Mouse (Mus musculus): Measurements from ENCODE around the gene Foxa2. TPM values are rescaled to one million over a fixed set of nuclear protein-coding genes. Genes with fewer than 3 reads are reported as not detected.

The Foxa2 gene
- polyA plus RNA-seq, 1 experiment from 2014 or later, result 0.15 TPM

GRCm38 (mm10) chr2:148048484-148049129 lies 1.8 kb upstream of the Foxa2 start:
- Histone ChIP-seq H3K9ac (ENCODE audit: low read length) (no peak overlapping the region), H3K4me1 (replicated peaks; ENCODE audit: control insufficient read depth, insufficient read depth, low read length) (peaks cover 5% of the 10 kb centered on the region; the same call in 1 of the 2 replicates), H3K4me2 (ENCODE audit: low read depth, low read length, severe bottlenecking) (peak overlapping the region; percentile 35; the same call in 1 of the 2 replicates), H3K36me3 (ENCODE audit: control insufficient read depth, insufficient read depth, low read length) (no peaks in the 10 kb centered on the region), H3K27ac (ENCODE audit: low read depth, low read length) (no peak overlapping the region), H3K4me3 (ENCODE audit: low read depth, low read length) (no peak overlapping the region), H3K9me3 (ENCODE audit: control insufficient read depth, low read length) (no peaks in the 10 kb centered on the region), H3K27me3 (ENCODE audit: control insufficient read depth, insufficient read depth, low read length) (peaks cover 94% of the 10 kb centered on the region)
- ATAC-seq (replicated peaks; ENCODE audit: low FRiP score), result peak; percentile 64
- peak; percentile 92 for DNase-seq (ENCODE audit: low spot score)
- under 1% methylated on average over 41 of the region's 41 CpGs for WGBS

GRCm38 (mm10) chr2:148047611-148048010 lies 842 bp upstream of the Foxa2 start:
- Histone ChIP-seq H3K9me3 (ENCODE audit: control insufficient read depth, low read length) (no peaks in the 10 kb centered on the region), H3K27me3 (ENCODE audit: control insufficient read depth, insufficient read depth, low read length) (peaks cover 94% of the 10 kb centered on the region), H3K4me1 (replicated peaks; ENCODE audit: control insufficient read depth, insufficient read depth, low read length) (peaks cover 5% of the 10 kb centered on the region; the same call in 1 of the 2 replicates), H3K36me3 (ENCODE audit: control insufficient read depth, insufficient read depth, low read length) (no peaks in the 10 kb centered on the region), H3K27ac (ENCODE audit: low read depth, low read length) (no peak overlapping the region), H3K4me3 (ENCODE audit: low read depth, low read length) (no peak overlapping the region), H3K9ac (ENCODE audit: low read length) (no peak overlapping the region), H3K4me2 (ENCODE audit: low read depth, low read length, severe bottlenecking) (no peak overlapping the region)
- no peak for ATAC-seq (replicated peaks; ENCODE audit: low FRiP score)
- WGBS, result 3% methylated on average over 8 of the region's 8 CpGs
- no peak for DNase-seq (ENCODE audit: low spot score)

- H3K36me3 ChIP-seq (ENCODE audit: control insufficient read depth, insufficient read depth, low read length), result no peaks in the 10 kb centered on the region
- peak overlapping the region; percentile 19 for H3K4me3 ChIP-seq (ENCODE audit: low read depth, low read length)
- under 1% methylated on average over 50 of the region's 65 CpGs for WGBS
- H3K9me3 ChIP-seq (ENCODE audit: control insufficient read depth, low read length), result no peaks in the 10 kb centered on the region
- DNase-seq (ENCODE audit: low spot score) (peak; percentile 62), ATAC-seq (replicated peaks; ENCODE audit: low FRiP score) (peak; percentile 45)
- H3K27ac ChIP-seq (ENCODE audit: low read depth, low read length), result no peak overlapping the region
- H3K4me2 ChIP-seq (ENCODE audit: low read depth, low read length, severe bottlenecking), result peak overlapping the region; percentile 29; the same call in 1 of the 2 replicates
- no peak overlapping the region for H3K9ac ChIP-seq (ENCODE audit: low read length)
- H3K27me3 ChIP-seq (ENCODE audit: control insufficient read depth, insufficient read depth, low read length), result peaks cover 95% of the 10 kb centered on the region
- H3K4me1 ChIP-seq (replicated peaks; ENCODE audit: control insufficient read depth, insufficient read depth, low read length), result peaks cover 5% of the 10 kb centered on the region; the same call in 1 of the 2 replicates
Observed at GRCm38 (mm10) chr2:148045937-148046798, 601 bp downstream of the Foxa2 start.

GRCm38 (mm10) chr2:148045543-148045936 lies 1.2 kb downstream of the Foxa2 start:
- DNase-seq (ENCODE audit: low spot score) (peak; percentile 60), ATAC-seq (replicated peaks; ENCODE audit: low FRiP score) (no peak)
- Histone ChIP-seq H3K9ac (ENCODE audit: low read length) (no peak overlapping the region), H3K27ac (ENCODE audit: low read depth, low read length) (no peak overlapping the region), H3K36me3 (ENCODE audit: control insufficient read depth, insufficient read depth, low read length) (no peaks in the 10 kb centered on the region), H3K4me2 (ENCODE audit: low read depth, low read length, severe bottlenecking) (no peak overlapping the region; the same call in 1 of the 2 replicates), H3K27me3 (ENCODE audit: control insufficient read depth, insufficient read depth, low read length) (peaks cover 95% of the 10 kb centered on the region), H3K4me3 (ENCODE audit: low read depth, low read length) (peak overlapping the region; percentile 19; the same call in 1 of the 2 replicates), H3K4me1 (replicated peaks; ENCODE audit: control insufficient read depth, insufficient read depth, low read length) (peaks cover 7% of the 10 kb centered on the region; the same call in 1 of the 2 replicates), H3K9me3 (ENCODE audit: control insufficient read depth, low read length) (no peaks in the 10 kb centered on the region)
- WGBS, result under 1% methylated on average over 25 of the region's 25 CpGs

- WGBS, result under 1% methylated on average over 26 of the region's 26 CpGs
- H3K27ac ChIP-seq (ENCODE audit: low read depth, low read length), result no peak overlapping the region
- ATAC-seq (replicated peaks; ENCODE audit: low FRiP score) (no peak), DNase-seq (ENCODE audit: low spot score) (no peak)
- peaks cover 97% of the 10 kb centered on the region for H3K27me3 ChIP-seq (ENCODE audit: control insufficient read depth, insufficient read depth, low read length)
- no peaks in the 10 kb centered on the region for H3K9me3 ChIP-seq (ENCODE audit: control insufficient read depth, low read length)
- peaks cover 7% of the 10 kb centered on the region; the same call in 1 of the 2 replicates for H3K4me1 ChIP-seq (replicated peaks; ENCODE audit: control insufficient read depth, insufficient read depth, low read length)
- H3K4me2 ChIP-seq (ENCODE audit: low read depth, low read length, severe bottlenecking), result no peak overlapping the region
- H3K36me3 ChIP-seq (ENCODE audit: control insufficient read depth, insufficient read depth, low read length), result no peaks in the 10 kb centered on the region
- H3K4me3 ChIP-seq (ENCODE audit: low read depth, low read length), result peak overlapping the region; percentile 2; the same call in 1 of the 2 replicates
- H3K9ac ChIP-seq (ENCODE audit: low read length), result no peak overlapping the region
Observed at GRCm38 (mm10) chr2:148044877-148045539, 1.8 kb downstream of the Foxa2 start.

- H3K27ac ChIP-seq (ENCODE audit: low read depth, low read length), result no peak overlapping the region
- no peaks in the 10 kb centered on the region for H3K9me3 ChIP-seq (ENCODE audit: control insufficient read depth, low read length)
- peak; percentile 72 for DNase-seq (ENCODE audit: low spot score)
- H3K4me2 ChIP-seq (ENCODE audit: low read depth, low read length, severe bottlenecking), result no peak overlapping the region
- H3K36me3 ChIP-seq (ENCODE audit: control insufficient read depth, insufficient read depth, low read length), result no peaks in the 10 kb centered on the region
- H3K27me3 ChIP-seq (ENCODE audit: control insufficient read depth, insufficient read depth, low read length), result peaks cover 100% of the 10 kb centered on the region
- no peak for ATAC-seq (replicated peaks; ENCODE audit: low FRiP score)
- H3K9ac ChIP-seq (ENCODE audit: low read length), result no peak overlapping the region
- H3K4me1 ChIP-seq (replicated peaks; ENCODE audit: control insufficient read depth, insufficient read depth, low read length), result peaks cover 7% of the 10 kb centered on the region; the same call in 1 of the 2 replicates
- WGBS, result 2% methylated on average over 71 of the region's 71 CpGs
- H3K4me3 ChIP-seq (ENCODE audit: low read depth, low read length), result peak overlapping the region; percentile 2; the same call in 1 of the 2 replicates
Observed at GRCm38 (mm10) chr2:148043976-148044876, 2.5 kb downstream of the Foxa2 start.

GRCm38 (mm10) chr2:148043271-148043975 lies 3.3 kb downstream of the Foxa2 start:
- H3K27ac ChIP-seq (ENCODE audit: low read depth, low read length), result no peak overlapping the region
- peaks cover 100% of the 10 kb centered on the region for H3K27me3 ChIP-seq (ENCODE audit: control insufficient read depth, insufficient read depth, low read length)
- H3K4me2 ChIP-seq (ENCODE audit: low read depth, low read length, severe bottlenecking), result no peak overlapping the region
- no peak overlapping the region for H3K9ac ChIP-seq (ENCODE audit: low read length)
- no peak for ATAC-seq (replicated peaks; ENCODE audit: low FRiP score)
- no peak overlapping the region for H3K4me3 ChIP-seq (ENCODE audit: low read depth, low read length)
- no peaks in the 10 kb centered on the region for H3K36me3 ChIP-seq (ENCODE audit: control insufficient read depth, insufficient read depth, low read length)
- 8% methylated on average over 13 of the region's 17 CpGs for WGBS
- H3K9me3 ChIP-seq (ENCODE audit: control insufficient read depth, low read length), result no peaks in the 10 kb centered on the region
- peaks cover 7% of the 10 kb centered on the region; the same call in 1 of the 2 replicates for H3K4me1 ChIP-seq (replicated peaks; ENCODE audit: control insufficient read depth, insufficient read depth, low read length)
- DNase-seq (ENCODE audit: low spot score), result peak; percentile 63

Measured in forebrain, embryonic 11.5 days (tissue).